Mouse (Mus musculus): ENCODE data around the gene Olfr1333. TPM values are rescaled to one million over a fixed set of nuclear protein-coding genes. Genes with fewer than 3 reads are reported as not detected.
"Not testable (repeated sequence)": the region's sequence is repeated elsewhere in the genome, so short reads cannot be mapped to it uniquely, and the experiment has no call there.

Gene Olfr1333
- polyA plus RNA-seq (2015; fragmentation: Nextera tagmentation; extraction: Ambion mirVana), result not detected in 2 replicates

- Histone ChIP-seq H3K27ac (no peak within 1 kb of the TSS), H3K27me3 (no peaks in the 10 kb centered on the region), H3K9me3 (no peaks in the 10 kb centered on the region), H3K4me1 (replicated peaks) (no peaks in the 10 kb centered on the region), H3K9ac (replicated peaks) (no peak within 1 kb of the TSS), H3K4me3 (replicated peaks) (no peak within 1 kb of the TSS), H3K4me2 (replicated peaks) (no peak within 1 kb of the TSS), H3K36me3 (no peaks in the 10 kb centered on the region)
- WGBS, result 96% methylated on average over 1 of the region's 1 CpGs
- ATAC-seq, result no peak
These were observed at the start of gene Olfr1333 for GRCm38 (mm10) chr4:118836179-118836578. Gene Olfr1333, minus strand, starts transcription at chr4:118836279.

- Histone ChIP-seq H3K4me3 (replicated peaks) (no peak overlapping the region), H3K27me3 (no peaks in the 10 kb centered on the region), H3K27ac (no peak overlapping the region), H3K4me2 (replicated peaks) (no peak overlapping the region), H3K9ac (replicated peaks) (no peak overlapping the region), H3K36me3 (no peaks in the 10 kb centered on the region), H3K9me3 (no peaks in the 10 kb centered on the region), H3K4me1 (replicated peaks) (0 out of 2 replicates have a peak, but pooled peaks cover 3% of the 10 kb centered on the region)
- no peak for ATAC-seq
These were observed 31.5 kb upstream of the Olfr1333 start for GRCm38 (mm10) chr4:118867566-118867965.

DNA sequence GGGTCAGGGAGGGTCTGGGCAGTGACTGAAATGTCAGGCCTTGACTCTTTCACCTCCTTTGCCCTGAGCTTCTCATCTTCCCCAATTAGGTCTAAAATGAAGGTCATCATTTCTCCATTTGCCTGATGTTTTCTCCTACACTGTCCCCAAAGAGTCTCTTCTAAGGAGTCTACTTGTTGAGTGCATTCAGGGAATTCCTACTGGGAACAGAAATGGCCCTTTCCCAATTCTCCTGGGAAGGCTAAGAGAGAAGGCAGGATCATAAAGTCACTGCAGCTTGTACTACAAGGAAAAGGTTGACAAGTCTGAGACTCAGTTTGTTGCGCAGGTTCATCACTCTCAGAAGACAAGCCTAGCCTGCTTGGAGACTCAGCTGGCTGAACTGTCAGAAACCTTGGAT lies 28.3 kb upstream of the Olfr1333 start, which contains the start of gene Olfr1331:
Gene Olfr1331, plus strand, starts transcription at position 301 of the 400 bp plus-strand sequence.
- 0 out of 2 replicates have a peak, but pooled peaks cover 4% of the 10 kb centered on the region for H3K4me1 ChIP-seq (replicated peaks)
- H3K36me3 ChIP-seq, result no peaks in the 10 kb centered on the region
- H3K4me2 ChIP-seq (replicated peaks), result no peak within 1 kb of the TSS
- no peaks in the 10 kb centered on the region for H3K27me3 ChIP-seq
- no peaks in the 10 kb centered on the region for H3K9me3 ChIP-seq
- ATAC-seq, result no peak
- 97% methylated on average over 1 of the region's 1 CpGs for WGBS
- H3K9ac ChIP-seq (replicated peaks), result no peak within 1 kb of the TSS
- H3K4me3 ChIP-seq (replicated peaks), result no peak within 1 kb of the TSS
- no peak within 1 kb of the TSS for H3K27ac ChIP-seq

DNA sequence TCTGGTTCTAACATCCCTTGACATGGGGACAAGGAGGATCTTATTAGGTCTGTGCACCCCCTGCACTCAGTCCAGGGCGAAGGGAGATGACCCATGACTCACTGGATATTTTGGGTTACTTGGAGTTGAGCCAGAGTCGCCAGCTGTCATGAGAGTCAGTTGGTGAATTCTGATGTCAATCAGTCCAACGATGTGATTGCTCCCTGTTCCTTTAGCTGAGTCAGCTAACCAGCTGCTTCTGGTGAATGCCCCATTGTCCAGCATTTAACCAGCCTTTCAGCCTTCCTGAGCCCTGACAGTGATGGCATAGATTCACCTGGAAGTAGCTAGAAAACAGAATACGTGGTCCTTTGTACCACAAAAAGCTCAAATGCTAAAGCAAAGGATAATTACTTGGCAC lies 26.6 kb upstream of the Olfr1333 start:
- 55% methylated on average over 4 of the region's 4 CpGs for WGBS
- no peak for ATAC-seq
- H3K4me2 ChIP-seq (replicated peaks), result no peak overlapping the region
- 0 out of 2 replicates have a peak, but pooled peaks cover 4% of the 10 kb centered on the region for H3K4me1 ChIP-seq (replicated peaks)
- H3K9me3 ChIP-seq, result no peaks in the 10 kb centered on the region
- no peaks in the 10 kb centered on the region for H3K36me3 ChIP-seq
- H3K27me3 ChIP-seq, result no peaks in the 10 kb centered on the region
- H3K9ac ChIP-seq (replicated peaks), result no peak overlapping the region
- H3K4me3 ChIP-seq (replicated peaks), result no peak overlapping the region
- no peak overlapping the region for H3K27ac ChIP-seq

GRCm38 (mm10) chr4:118861791-118862190 lies 25.7 kb upstream of the Olfr1333 start:
- no peaks in the 10 kb centered on the region for H3K9me3 ChIP-seq
- H3K36me3 ChIP-seq, result no peaks in the 10 kb centered on the region
- no peak for ATAC-seq
- 84% methylated on average over 1 of the region's 1 CpGs for WGBS
- H3K4me3 ChIP-seq (replicated peaks), result no peak overlapping the region
- H3K27ac ChIP-seq, result no peak overlapping the region
- H3K27me3 ChIP-seq, result no peaks in the 10 kb centered on the region
- H3K4me2 ChIP-seq (replicated peaks), result no peak overlapping the region
- 0 out of 2 replicates have a peak, but pooled peaks cover 4% of the 10 kb centered on the region for H3K4me1 ChIP-seq (replicated peaks)
- no peak overlapping the region for H3K9ac ChIP-seq (replicated peaks)

DNA sequence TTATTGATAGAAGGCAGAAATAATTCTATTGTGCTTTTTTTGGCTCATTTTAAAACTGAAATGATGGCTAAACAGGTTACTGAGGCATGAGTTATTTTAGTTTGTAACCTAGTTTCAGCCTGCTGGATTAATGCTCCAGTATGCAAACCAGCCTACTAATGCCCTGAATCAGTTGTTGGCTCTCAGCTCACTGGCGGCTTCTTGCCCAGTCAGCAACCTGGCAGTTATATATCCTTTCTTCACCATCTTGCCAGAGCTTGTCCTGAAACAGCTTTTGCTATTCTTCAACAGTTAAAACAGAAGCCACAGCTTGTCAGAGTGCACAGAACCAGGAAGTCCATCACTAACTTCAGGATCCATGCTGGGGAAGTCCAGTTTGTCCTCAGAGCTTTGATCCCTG lies 17.2 kb downstream of the Olfr1333 start:
- Histone ChIP-seq H3K4me1 (replicated peaks) (no peaks in the 10 kb centered on the region), H3K4me3 (replicated peaks) (no peak overlapping the region), H3K9ac (replicated peaks) (no peak overlapping the region), H3K27ac (no peak overlapping the region), H3K36me3 (no peaks in the 10 kb centered on the region), H3K4me2 (replicated peaks) (no peak overlapping the region), H3K27me3 (no peaks in the 10 kb centered on the region), H3K9me3 (no peaks in the 10 kb centered on the region)
- ATAC-seq, result no peak
- WGBS, result 90% methylated on average over 1 of the region's 1 CpGs

- Histone ChIP-seq H3K9me3 (no peaks in the 10 kb centered on the region), H3K27me3 (no peaks in the 10 kb centered on the region), H3K4me2 (replicated peaks) (no peak within 1 kb of the TSS), H3K36me3 (no peaks in the 10 kb centered on the region), H3K27ac (no peak within 1 kb of the TSS), H3K4me1 (replicated peaks) (no peaks in the 10 kb centered on the region), H3K4me3 (replicated peaks) (no peak within 1 kb of the TSS), H3K9ac (replicated peaks) (no peak within 1 kb of the TSS)
- ATAC-seq, result no peak
- 91% methylated on average over 4 of the region's 4 CpGs for WGBS
These were observed 26.2 kb downstream of the Olfr1333 start, which contains the start of gene Olfr1335 for GRCm38 (mm10) chr4:118809844-118810243. Gene Olfr1335, minus strand, starts transcription at chr4:118809944.

DNA sequence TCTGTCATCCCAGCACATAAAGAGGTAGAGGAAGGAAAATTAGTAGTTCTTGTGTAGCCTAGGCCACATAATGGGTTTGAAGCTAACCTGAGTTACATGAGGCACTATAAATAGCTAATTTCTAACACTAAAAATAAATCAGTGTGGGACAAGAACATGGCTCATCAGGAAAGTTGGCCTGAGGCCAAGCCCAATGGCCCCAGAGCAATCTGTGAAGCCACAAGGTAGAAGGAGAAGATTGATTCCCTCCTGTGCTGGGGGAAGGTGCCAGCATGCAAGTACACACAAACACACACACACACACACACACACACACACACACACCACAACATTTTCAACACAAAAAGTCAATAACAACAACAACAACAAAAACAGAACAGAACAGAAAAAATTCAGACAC lies 43.3 kb downstream of the Olfr1333 start:
- not testable (repeated sequence) for H3K4me2 ChIP-seq (replicated peaks)

GRCm38 (mm10) chr4:118782486-118782885 lies 53.6 kb downstream of the Olfr1333 start, which contains the start of gene Olfr1337:
Gene Olfr1337, minus strand, starts transcription at chr4:118782586.
- Histone ChIP-seq H3K36me3 (no peaks in the 10 kb centered on the region), H3K4me2 (replicated peaks) (no peak within 1 kb of the TSS), H3K9ac (replicated peaks) (no peak within 1 kb of the TSS), H3K27ac (no peak within 1 kb of the TSS), H3K4me3 (replicated peaks) (no peak within 1 kb of the TSS), H3K4me1 (replicated peaks) (no peaks in the 10 kb centered on the region), H3K27me3 (no peaks in the 10 kb centered on the region), H3K9me3 (no peaks in the 10 kb centered on the region)
- WGBS, result 81% methylated on average over 2 of the region's 2 CpGs
- no peak for ATAC-seq

More for the DNA sequence above, 43.3 kb downstream of the Olfr1333 start:
- H3K4me3 ChIP-seq (replicated peaks); H3K9me3 ChIP-seq; H3K4me1 ChIP-seq (replicated peaks); ATAC-seq; H3K9ac ChIP-seq (replicated peaks); H3K27ac ChIP-seq; H3K36me3 ChIP-seq; H3K27me3 ChIP-seq: not testable (repeated sequence)

Other genes starting within 250 kb of the Olfr1333 start
- 1.5 and 1.6 TPM in 2 replicates for gene Cfap57, start 215.5 kb downstream of the Olfr1333 start, polyA plus RNA-seq (2015; fragmentation: Nextera tagmentation; extraction: Ambion mirVana)
- 121 and 128 TPM in 2 replicates for gene Ebna1bp2, start 215.5 kb downstream of the Olfr1333 start, polyA plus RNA-seq (2015; fragmentation: Nextera tagmentation; extraction: Ambion mirVana)
- not detected in 2 replicates for gene Olfr62, start 177.3 kb downstream of the Olfr1333 start, polyA plus RNA-seq (2015; fragmentation: Nextera tagmentation; extraction: Ambion mirVana)
- not detected in 2 replicates for gene Olfr1342, start 143.5 kb downstream of the Olfr1333 start, polyA plus RNA-seq (2015; fragmentation: Nextera tagmentation; extraction: Ambion mirVana)
- gene Olfr1341, start 132.8 kb downstream of the Olfr1333 start, polyA plus RNA-seq (2015; fragmentation: Nextera tagmentation; extraction: Ambion mirVana), result not detected in 2 replicates
- gene Olfr1340, start 116.1 kb downstream of the Olfr1333 start, polyA plus RNA-seq (2015; fragmentation: Nextera tagmentation; extraction: Ambion mirVana), result not detected in 2 replicates
- gene Olfr1339, start 104.1 kb downstream of the Olfr1333 start, polyA plus RNA-seq (2015; fragmentation: Nextera tagmentation; extraction: Ambion mirVana), result not detected in 2 replicates
- gene Olfr1338, start 77.5 kb downstream of the Olfr1333 start, polyA plus RNA-seq (2015; fragmentation: Nextera tagmentation; extraction: Ambion mirVana), result not detected in 2 replicates
- not detected in 2 replicates for gene Olfr1337, start 53.7 kb downstream of the Olfr1333 start, polyA plus RNA-seq (2015; fragmentation: Nextera tagmentation; extraction: Ambion mirVana)
- not detected in 2 replicates for gene Olfr1335, start 26.3 kb downstream of the Olfr1333 start, polyA plus RNA-seq (2015; fragmentation: Nextera tagmentation; extraction: Ambion mirVana)
- gene Olfr1331, start 28.4 kb upstream of the Olfr1333 start, polyA plus RNA-seq (2015; fragmentation: Nextera tagmentation; extraction: Ambion mirVana), result not detected in 2 replicates
- not detected in 2 replicates for gene Olfr1330, start 52.3 kb upstream of the Olfr1333 start, polyA plus RNA-seq (2015; fragmentation: Nextera tagmentation; extraction: Ambion mirVana)
- gene Olfr1329, start 81.2 kb upstream of the Olfr1333 start, polyA plus RNA-seq (2015; fragmentation: Nextera tagmentation; extraction: Ambion mirVana), result not detected in 2 replicates
- gene Olfr1328, start 102.3 kb upstream of the Olfr1333 start, polyA plus RNA-seq (2015; fragmentation: Nextera tagmentation; extraction: Ambion mirVana), result not detected in 2 replicates
- gene Lao1, start 125.3 kb upstream of the Olfr1333 start, polyA plus RNA-seq (2015; fragmentation: Nextera tagmentation; extraction: Ambion mirVana), result not detected in 2 replicates